Mouse (Mus musculus) Muller cell, postnatal 12 days (primary cell): ENCODE measurements around the gene Smarca5.

ENCODE experiments used
- DNase-seq: peaks from one replicate; pipeline ENCODE4 v3.0.0-alpha.2; 2015; ENCODE audit errors: inconsistent ontology term

Gene Smarca5

DNA sequence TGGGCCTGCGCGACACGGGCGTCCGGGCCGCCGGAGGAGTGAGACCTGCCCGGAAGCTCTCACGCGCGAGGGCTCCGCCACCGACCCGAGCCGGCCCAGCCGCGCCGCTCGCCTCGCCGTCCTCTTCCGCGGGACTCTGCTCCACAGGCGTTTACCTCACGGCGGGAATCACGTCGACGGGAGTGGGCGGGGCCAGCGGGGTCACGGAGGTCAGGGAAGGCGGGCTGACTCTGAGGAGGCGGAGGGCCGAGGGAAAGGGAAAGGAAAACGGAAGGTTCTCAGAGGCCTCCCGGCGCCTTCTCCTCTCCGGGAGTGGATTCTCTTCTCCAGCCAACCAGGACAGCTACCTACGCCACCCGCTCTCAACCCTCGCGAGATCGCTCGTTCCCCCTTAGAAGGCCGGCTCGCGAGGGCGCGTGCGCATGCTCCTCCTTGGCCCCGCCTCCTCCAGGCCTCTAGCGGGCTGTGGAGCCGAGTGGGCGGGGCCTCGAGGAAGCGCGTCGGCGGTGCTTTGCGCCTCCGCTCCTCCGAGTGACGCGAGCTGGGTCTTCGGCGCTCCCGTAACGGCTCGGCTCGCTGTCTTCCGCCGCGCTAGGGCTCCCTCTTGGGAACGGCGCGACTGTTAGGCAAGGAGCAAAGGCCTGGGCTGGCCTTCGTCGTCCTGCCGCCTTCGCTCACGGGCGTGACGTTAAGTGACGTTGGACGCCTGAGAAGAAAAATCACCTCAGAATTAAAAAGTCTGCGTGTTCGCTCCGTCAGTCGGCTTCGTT, at the start of gene Smarca5:
Gene Smarca5, minus strand, starts transcription at position 343 of the 770 bp plus-strand sequence.
- DNase-seq, result peak; percentile 95

DNA sequence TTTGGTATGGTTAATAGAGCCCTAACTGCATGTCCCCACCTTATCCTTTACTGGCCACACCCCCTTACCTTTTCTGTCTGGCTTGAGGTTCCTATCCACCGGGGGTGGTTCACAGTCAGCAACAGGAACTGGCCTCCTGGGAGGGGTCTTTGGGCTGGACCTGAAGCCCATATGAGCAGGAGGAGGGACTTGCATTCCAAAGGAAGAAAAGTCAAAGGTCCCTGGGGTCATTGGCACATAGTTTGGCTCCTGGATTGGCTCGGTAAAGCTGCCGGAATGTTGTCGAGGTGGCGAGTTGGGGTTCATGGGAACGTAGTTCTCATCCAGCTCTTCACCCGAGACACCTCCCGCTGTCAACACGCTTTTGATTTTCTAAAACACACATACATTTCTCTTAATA, 45.3 kb upstream of the Smarca5 start:
- DNase-seq, result no peak

DNA sequence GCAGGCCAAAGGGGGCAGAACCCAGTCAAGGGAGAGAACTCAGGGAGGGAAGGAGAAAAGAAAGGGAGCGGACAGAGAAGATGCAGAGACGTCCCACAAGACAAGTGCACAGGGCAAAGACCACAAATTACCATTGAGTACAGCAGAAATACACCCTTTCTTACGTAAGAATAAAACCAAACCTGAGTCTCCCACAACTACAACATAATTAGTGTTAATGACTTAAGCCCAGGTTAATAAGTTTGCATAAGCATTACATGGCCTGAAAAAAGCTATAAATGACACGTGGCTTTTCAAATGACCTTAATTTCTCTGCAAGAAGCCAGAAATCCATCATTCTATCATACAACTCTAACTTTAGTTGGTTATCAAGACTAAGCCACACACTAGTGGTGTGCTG, 44.0 kb upstream of the Smarca5 start:
- DNase-seq, result no peak

DNA sequence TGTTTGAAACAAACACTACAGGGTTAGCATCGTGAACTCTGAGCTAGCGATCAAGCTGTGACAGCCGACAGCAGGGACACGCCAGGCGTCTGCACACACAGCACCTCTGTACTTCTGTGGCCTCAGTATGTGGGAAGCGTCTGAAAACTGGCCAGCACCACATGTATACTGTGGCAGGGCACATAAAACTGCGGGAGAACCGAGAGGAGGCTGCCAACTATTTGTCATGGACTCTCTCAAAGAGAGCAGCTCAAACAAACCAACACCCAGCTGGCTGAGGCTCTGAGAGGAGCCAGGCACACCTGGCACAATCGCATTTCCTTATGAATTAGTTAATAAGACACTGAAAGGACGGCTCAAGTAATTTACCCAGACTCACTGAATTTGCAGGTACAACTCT, 42.0 kb upstream of the Smarca5 start:
- DNase-seq, result no peak

DNA sequence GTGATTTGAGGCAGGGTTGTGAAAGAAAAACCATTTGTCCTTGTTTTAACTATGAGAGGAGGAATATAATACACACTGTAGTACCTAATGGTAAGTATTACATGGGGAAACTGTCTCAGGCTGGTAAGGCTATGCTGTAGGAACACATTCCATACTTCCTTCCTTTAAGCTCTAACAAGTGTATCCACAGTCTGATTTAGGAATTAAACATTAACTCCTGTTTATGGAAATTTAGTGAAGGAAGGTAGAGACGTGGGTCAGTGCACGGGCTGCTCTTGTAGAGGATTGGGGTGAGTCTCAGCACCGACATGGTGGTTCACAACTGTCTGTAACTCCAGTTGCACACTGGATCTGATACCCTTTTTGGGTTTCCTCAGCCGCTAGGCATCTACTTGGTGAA, 41.0 kb upstream of the Smarca5 start:
- DNase-seq, result no peak

DNA sequence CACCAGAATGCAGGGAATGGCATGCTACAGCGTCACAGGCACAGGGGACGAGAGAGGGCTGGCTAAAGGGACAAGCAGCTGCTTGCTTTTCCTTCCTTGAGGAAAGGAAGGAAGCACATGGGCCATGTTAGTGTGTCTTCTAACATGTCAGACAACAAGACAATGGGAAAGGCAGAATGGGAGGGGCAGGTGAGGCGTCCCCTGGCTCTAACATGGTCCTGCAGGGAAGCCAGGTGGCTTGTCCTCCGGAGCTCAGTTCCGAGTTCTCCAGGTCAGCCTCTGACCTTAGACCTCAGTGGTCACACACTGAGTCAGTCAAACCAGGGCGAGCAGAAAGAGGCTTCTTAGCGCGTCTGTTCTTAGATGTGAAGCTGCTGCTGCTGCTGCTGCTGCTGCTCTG, 37.1 kb upstream of the Smarca5 start:
- DNase-seq, result no peak

DNA sequence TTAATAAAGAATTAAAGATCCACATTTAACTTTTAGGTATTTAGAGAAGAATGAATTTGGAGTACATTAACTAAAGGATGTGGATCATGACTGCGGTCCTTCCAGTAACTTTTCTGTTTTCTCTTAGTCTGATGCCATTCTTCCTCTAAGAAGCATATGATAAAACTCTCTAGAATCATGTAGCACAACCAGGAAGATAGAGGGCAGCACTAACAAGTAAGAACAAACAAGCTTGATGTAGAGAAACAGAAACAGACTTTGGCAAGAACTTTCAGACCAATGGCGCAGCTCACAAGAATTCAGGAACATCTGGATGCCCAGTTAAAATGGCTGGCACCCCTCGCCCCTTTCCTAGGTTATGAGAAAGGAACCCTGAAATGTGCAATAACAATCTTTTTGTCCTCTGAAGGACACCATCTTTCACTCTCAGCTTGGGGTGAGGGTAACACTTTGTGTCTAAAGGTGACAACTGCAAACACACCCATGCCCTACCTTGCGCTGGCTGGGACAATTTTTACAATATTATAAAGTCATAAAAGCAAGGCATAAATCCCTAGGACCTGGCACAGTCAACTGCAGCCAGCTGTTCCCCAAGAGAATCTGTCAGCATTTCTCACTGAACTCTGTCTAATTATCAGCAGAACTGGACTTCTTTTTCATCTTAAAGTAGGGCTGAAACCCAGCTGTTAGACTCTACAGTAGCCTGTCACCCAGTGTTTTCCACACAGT, 33.6 kb upstream of the Smarca5 start:
- DNase-seq, result peak; percentile 42

DNA sequence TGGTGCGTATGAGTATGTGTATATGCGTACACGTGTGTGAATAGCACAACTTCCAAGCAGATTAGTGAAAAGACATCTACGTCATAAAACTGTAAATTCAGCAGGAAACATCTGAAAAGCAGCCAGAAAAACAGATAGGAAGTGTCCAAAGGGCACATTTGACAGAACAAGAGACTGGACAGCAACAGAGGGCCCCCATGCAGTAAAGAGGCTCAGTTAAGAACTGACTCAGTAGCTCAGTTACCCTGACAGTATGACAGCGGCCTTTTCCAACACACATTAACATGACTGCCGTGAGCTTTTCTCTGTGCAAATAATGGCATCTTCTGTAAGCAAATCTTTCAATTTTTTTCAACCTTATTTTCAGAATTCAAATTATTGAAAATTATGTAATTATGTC, 29.2 kb upstream of the Smarca5 start:
- DNase-seq, result no peak

DNA sequence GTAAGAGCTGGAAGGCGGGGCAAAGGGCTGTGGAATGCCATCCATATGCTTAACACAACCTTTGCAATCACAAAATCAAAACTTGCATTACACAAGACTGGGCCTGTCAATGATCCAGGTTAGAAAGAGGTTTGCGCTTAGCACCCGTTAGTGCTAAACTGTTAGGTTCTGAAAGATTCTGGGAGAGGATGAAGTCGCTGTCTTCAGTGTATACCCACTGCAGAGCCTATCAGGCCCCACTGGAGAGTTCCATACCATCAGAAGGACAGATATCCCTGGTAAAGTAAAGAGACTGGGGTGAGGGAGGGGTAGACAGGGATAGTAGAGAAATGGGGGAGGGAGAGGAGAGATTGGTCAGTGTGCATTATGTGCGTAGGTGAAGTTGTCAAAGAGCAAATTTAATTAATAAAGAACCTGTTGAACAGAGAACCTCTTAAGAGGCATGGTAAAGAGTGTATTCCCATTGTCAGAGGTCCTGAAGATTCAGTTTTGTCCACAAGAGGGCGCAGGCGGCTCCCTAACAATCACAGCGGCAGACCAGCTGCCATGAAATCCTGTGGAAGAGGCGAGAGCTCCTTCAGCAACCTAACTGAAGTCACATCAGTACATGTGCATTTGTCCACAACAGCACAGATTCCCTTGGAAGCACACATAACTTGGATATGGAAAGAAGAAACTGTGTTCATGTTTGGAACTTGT, 13.9 kb upstream of the Smarca5 start:
- peak; percentile 61 for DNase-seq

DNA sequence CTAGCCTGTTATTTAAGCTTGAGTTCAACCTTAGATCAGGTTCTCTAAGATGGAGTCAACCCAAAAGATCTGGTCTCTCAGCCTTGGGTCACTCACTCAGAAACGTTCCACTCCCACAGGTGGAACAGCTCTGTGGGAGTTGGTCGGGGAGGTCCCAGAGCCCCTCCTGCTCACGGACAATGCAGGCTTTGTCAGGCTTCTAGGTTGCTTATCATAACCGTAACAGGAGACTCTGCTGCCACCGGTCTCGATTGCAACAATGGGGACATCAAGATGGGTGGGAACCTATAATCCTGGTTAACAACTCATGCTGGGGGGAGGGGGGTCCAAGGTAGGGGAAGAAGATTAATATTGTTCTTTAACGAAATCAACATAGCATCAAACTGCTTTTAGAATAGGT, 13.1 kb upstream of the Smarca5 start:
- no peak for DNase-seq

DNA sequence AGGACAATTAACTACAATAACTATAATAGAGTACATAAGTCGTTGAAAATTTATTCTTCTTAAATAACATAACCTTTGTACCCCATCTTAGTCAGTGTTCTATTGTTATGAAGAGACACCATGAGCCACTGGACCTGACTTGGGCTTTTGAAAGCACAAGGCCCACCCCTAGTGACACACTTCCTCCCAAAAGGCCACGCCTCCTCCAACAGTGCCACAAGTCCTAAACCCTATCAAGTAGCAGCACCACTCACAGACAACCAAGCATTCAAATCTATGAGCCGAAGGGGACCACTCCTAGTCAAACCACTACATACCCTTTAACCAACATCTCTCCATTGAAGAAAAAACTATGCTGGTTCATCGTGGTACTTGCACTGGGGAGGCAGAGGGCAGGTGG, 9.8 kb upstream of the Smarca5 start:
- no peak for DNase-seq

DNA sequence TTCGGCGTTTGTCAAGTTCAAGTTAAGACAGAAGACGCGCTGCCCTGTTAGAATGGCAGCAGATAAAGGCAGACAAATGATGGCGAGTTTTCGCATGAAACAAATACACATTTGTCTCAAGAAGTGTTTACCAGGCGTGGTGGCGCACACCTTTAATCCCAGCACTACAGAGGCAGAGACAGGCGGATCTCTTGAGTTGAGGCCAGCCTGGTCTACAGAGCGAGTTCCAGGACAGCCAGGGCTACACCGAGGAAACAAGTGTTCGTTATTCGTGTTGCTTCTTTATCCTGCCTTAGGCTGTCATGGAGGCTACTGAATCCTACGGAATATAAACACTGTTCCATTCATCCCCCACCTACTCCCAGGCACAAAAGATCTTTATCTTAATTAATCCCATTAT, 635 bp upstream of the Smarca5 start:
- no peak for DNase-seq

DNA sequence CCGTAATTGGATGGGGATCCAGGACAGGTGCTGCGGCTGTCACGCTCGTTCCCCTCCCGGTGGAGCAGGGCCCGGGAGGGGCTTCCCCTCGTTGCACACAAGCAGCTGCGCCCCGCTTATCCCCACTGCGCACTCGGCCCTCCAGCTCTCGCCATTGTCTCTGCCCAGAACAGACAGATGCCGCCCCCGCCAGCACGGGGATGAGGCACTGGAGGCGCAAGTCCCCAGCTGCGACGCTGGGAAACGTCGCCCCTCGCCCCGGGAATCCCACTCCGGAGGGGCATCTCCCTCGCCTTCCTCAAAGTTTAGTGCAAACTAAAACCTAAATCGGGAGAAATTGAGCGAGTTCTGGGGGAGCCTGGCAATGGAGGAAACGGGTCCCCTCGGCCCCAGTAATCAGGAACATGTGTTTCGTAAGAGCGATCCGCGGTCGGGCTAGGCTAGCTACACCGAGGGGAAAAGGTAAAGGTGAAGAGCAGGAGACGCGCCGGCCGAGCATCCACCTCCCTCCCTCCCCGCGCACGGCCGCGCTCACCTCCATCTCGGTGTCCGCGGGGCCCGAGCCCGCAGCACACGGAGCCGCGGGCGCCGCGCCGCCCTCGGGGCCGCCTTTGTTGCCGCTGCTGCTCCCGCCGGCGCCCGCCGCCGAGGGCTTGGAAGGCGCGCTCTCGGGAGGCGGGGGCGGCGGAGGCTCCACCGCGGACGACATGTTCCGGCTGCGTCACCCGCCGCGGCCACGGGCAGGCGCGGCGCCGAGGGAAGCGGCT, 726 bp downstream of the Smarca5 start:
- DNase-seq, result no peak

DNA sequence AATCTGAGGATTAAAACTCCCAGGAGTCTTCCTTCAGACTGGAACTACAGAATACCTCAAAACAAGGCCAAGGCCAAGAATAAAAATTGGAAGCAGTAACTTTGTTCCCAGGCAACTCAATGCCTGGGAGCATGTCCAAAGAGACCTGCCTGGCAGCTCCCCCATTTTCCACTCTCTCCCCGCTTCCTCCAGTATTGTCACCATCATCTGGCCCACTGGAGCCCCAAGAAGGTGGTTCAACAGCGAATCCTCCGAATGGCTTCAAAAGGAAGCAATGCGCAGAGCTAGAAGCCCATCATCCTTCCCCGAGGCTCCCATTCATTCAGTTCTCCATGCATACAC, 1.3 kb downstream of the Smarca5 start:
- DNase-seq, result peak; percentile 60

DNA sequence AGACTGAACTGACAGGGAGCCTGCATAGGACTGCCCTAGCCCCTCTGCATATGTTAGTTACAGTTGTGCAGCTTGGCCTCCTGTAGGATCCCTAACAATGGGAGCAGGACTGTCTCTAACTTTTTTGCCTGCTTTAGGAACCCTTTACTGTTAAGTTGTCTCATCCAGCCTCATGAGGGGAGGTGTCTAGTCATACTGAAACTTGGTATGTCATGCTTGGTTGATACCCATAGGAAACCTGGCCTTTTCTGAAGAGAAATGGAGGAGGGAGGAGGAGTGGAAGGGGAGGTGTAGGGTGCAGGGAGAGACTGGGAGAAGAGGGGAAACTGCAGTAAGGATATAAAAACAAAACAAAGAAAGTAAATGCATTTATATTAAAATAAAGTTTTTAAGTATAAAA, 7.0 kb downstream of the Smarca5 start:
- DNase-seq, result no peak

DNA sequence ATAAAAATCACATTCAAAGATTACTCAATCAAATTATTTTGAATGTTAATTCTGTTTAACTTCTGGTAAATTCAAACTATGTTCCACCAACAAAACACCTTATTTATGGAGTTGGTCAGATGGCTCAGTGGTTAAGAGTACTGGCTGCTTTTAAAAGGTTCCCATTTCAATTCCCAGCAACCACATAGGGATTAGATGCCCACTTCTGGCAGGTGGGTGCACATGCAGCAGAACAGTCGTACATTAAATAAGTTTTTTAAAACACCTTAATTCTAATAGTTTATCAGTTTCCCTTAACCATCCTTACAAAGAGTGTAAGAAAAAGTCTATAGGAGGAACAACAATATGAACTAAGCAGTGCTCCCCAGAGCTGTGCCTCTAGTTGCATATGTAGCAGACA, 24.8 kb downstream of the Smarca5 start:
- no peak for DNase-seq

DNA sequence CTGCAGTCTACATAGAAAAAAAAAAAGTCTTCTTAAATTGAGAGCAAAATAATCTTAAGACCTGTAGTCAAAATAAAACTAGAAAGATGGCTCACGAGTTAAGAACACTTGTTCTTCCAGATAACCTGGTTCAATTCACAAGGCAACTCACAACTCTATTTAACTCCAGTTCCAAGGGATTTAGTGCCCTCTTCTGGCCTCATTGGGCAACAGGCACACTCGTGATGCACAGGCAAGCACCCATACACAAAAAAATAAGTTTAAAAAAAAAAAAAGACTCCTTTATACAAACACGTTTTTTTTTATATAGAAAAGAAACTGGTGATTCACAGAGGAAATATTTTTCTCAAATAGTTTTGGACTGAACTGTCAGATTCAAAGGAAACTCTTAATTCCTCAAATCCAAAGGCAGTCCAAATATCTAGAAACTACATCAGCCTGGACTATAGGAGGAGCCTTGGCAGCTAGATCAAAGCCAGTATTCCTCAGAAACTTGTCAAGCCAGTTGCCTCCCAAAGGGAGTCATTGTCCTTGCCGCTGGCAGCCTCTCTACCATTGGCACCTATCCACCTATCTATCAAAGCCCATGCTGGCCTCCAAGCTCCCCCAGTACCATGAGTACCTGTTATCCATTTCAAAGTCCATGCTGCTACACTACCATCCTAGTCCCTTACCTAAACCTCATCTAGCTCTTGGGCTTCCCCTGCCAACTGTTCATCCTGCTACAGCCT, 28.5 kb downstream of the Smarca5 start:
- DNase-seq, result peak; percentile 89

DNA sequence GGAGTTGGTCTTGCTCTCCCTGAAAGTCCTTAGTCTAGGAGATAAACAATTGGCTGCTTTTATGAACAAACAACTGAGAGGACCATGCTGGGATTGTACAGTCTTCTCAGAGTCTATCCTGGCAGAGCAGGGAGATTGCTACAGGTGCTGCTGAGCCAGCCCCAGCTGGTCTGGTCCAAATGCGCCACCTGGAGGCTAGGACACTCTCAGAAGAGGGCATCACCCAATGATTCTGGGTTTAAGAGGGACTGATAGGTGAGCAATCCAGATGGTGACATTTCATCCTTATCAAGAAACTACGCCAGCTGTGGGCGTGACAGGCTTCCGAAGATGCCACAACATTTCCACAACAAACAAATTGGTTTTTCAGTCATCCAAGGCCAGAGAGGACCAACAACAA, 51.2 kb downstream of the Smarca5 start:
- peak; percentile 56 for DNase-seq

DNA sequence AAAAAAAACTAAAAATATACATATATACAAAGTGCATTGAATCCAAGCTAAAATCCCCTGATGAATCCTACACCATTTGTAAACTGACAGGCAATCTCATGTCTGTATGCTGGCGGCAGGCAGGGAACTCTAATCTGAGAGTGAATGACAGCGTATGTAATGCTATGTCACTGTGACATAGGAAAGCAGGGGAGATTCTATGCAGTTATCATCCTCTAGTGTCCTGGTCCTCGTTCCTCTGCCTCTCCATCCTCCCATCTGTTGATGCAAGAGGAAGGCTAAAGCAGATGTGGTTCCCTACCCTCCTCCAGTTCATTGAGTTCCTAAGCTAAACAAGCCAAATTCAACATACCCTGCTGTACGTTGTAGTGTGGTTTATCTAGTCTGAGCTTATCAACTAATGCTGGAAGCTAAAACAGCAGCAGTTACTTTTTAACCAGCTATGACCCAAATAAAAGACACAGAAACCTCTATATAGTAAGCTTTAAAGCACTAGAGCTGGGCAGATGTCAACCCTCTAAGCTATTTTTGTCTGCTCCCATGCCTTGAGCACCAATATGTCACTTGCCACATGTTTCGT, 55.5 kb downstream of the Smarca5 start:
- no peak for DNase-seq

DNA sequence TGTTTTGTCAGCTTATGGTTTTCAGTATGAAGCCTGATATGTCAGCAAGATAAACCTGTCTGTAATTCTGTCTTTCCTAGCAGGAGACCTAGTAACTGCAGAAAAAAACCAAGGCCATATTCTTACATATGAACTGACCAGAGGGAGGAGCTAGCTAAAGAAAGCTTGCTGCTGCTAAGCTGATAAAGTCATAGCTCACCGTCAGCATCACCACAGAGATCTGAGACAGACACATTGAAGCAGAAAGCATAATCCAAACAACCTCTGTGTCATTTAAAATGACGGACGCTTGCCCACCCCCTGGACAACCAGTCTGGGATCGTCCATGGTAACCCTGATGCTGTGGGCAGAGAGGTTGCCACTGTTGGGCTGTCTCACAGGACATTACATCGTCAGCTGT, 56.7 kb downstream of the Smarca5 start:
- DNase-seq, result no peak

DNA sequence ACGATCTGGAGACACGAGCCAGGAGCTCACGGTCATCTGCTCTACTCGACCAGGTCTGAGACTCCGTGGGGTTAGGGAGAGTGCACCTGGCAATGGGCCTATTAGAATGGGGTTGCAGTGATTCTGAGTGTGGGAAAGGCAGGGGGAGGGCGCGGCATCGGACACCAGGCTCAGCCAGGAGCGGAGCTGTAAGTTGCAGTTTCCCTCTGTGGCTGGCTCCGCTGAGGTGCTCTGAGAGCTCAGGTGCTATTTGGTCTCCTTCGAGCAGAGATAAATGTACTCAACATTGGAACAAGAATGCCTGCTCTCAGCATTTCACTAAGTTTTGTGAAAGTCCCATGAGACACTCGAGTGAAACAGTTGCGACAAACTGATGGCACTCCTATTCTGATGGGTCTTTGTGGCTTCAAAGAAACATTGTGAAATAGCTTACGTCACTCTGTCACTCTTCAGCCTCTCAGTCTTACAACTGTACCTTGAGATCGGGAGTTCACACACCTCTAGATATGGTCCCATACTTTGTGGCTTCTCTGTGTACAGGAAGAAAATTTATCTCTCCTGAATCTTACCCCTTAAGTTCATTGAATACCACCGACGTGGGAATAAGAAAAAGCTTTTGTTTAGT, 69.9 kb downstream of the Smarca5 start:
- DNase-seq, result no peak
